Mouse (Mus musculus): Measurements from ENCODE around the gene Cdc20b. TPM values are rescaled to one million over a fixed set of nuclear protein-coding genes. Genes with fewer than 3 reads are reported as not detected.
A peak's percentile ranks its signal among the peaks of the same experiment; 100 is the strongest.

Gene Cdc20b
- not detected in 2 replicates for polyA plus RNA-seq (2015; fragmentation: Nextera tagmentation; extraction: Ambion mirVana)

GRCm38 (mm10) chr13:113034950-113035421, at the start of gene Cdc20b:
Cdc20b (plus strand) TSS chr13:113035111.
- H3K27me3 ChIP-seq (replicated peaks): peaks cover 33% of the 10 kb centered on the region
- H3K36me3 ChIP-seq: no peaks in the 10 kb centered on the region

GRCm38 (mm10) chr13:112985605-112986450, 49.1 kb upstream of the Cdc20b start:
- Histone ChIP-seq H3K9ac (replicated peaks) (no peak overlapping the region), H3K9me3 (replicated peaks) (no peaks in the 10 kb centered on the region), H3K27ac (replicated peaks) (no peak overlapping the region), H3K4me3 (replicated peaks) (no peak overlapping the region), H3K36me3 (no peaks in the 10 kb centered on the region), H3K4me1 (peaks cover 39% of the 10 kb centered on the region), H3K27me3 (replicated peaks) (peaks cover 60% of the 10 kb centered on the region), H3K4me2 (peak overlapping the region; percentile 95; the same call in 1 of the 2 replicates)
- no peak for ATAC-seq (ENCODE audit: low FRiP score)
- WGBS: 5% methylated on average over 18 of the region's 18 CpGs

More at GRCm38 (mm10) chr13:113034950-113035421, at the start of gene Cdc20b:
- H3K9ac ChIP-seq (replicated peaks): peak within 1 kb of the TSS; percentile 58
- ATAC-seq (ENCODE audit: low FRiP score): peak; percentile 22; the same call in 1 of the 2 replicates
- WGBS: under 1% methylated on average over 46 of the region's 46 CpGs
- H3K9me3 ChIP-seq (replicated peaks): no peaks in the 10 kb centered on the region
- peak within 1 kb of the TSS; percentile 99 for H3K4me2 ChIP-seq
- H3K4me1 ChIP-seq: peaks cover 31% of the 10 kb centered on the region
- H3K4me3 ChIP-seq (replicated peaks): peak within 1 kb of the TSS; percentile 53
- no peak within 1 kb of the TSS for H3K27ac ChIP-seq (replicated peaks)

- Histone ChIP-seq H3K4me2 (peak overlapping the region; percentile 95), H3K9me3 (replicated peaks) (no peaks in the 10 kb centered on the region), H3K27me3 (replicated peaks) (peaks cover 67% of the 10 kb centered on the region), H3K36me3 (no peaks in the 10 kb centered on the region), H3K4me3 (replicated peaks) (peak overlapping the region; percentile 56), H3K9ac (replicated peaks) (no peak overlapping the region), H3K27ac (replicated peaks) (no peak overlapping the region), H3K4me1 (peaks cover 39% of the 10 kb centered on the region)
- ATAC-seq (ENCODE audit: low FRiP score): no peak
- WGBS: under 1% methylated on average over 17 of the region's 17 CpGs
Measured at GRCm38 (mm10) chr13:112986451-112986950, 48.4 kb upstream of the Cdc20b start.

GRCm38 (mm10) chr13:112987532-112987943, 47.4 kb upstream of the Cdc20b start, which contains the start of gene Ccno:
Ccno (plus strand) TSS chr13:112987802.
- Histone ChIP-seq H3K27me3 (replicated peaks) (peaks cover 69% of the 10 kb centered on the region), H3K36me3 (no peaks in the 10 kb centered on the region), H3K4me1 (peaks cover 39% of the 10 kb centered on the region), H3K27ac (replicated peaks) (no peak within 1 kb of the TSS), H3K9me3 (replicated peaks) (no peaks in the 10 kb centered on the region), H3K4me2 (peak within 1 kb of the TSS; percentile 95), H3K4me3 (replicated peaks) (peak within 1 kb of the TSS; percentile 56), H3K9ac (replicated peaks) (peak within 1 kb of the TSS; percentile 52)
- WGBS: under 1% methylated on average over 47 of the region's 47 CpGs
- ATAC-seq (ENCODE audit: low FRiP score): peak; percentile 95

- Histone ChIP-seq H3K36me3 (no peaks in the 10 kb centered on the region), H3K4me2 (peak overlapping the region; percentile 95), H3K4me3 (replicated peaks) (peak overlapping the region; percentile 56), H3K4me1 (peaks cover 39% of the 10 kb centered on the region), H3K9ac (replicated peaks) (peak overlapping the region; percentile 52), H3K9me3 (replicated peaks) (no peaks in the 10 kb centered on the region), H3K27me3 (replicated peaks) (peaks cover 72% of the 10 kb centered on the region), H3K27ac (replicated peaks) (no peak overlapping the region)
- peak; percentile 46 for ATAC-seq (ENCODE audit: low FRiP score)
- WGBS: 1% methylated on average over 38 of the region's 39 CpGs
Measured at GRCm38 (mm10) chr13:112987991-112988390, 46.9 kb upstream of the Cdc20b start.

- no peak for ATAC-seq (ENCODE audit: low FRiP score)
- Histone ChIP-seq H3K4me2 (peak overlapping the region; percentile 95), H3K27ac (replicated peaks) (no peak overlapping the region), H3K4me1 (peaks cover 47% of the 10 kb centered on the region), H3K9me3 (replicated peaks) (no peaks in the 10 kb centered on the region), H3K9ac (replicated peaks) (no peak overlapping the region), H3K36me3 (no peaks in the 10 kb centered on the region), H3K4me3 (replicated peaks) (peak overlapping the region; percentile 56), H3K27me3 (replicated peaks) (peaks cover 81% of the 10 kb centered on the region)
- 1% methylated on average over 19 of the region's 19 CpGs for WGBS
Measured at GRCm38 (mm10) chr13:112988866-112989265, 46.0 kb upstream of the Cdc20b start.

GRCm38 (mm10) chr13:112989541-112989940, 45.4 kb upstream of the Cdc20b start:
- no peak overlapping the region for H3K27ac ChIP-seq (replicated peaks)
- WGBS: under 1% methylated on average over 23 of the region's 23 CpGs
- no peaks in the 10 kb centered on the region for H3K36me3 ChIP-seq
- peak overlapping the region; percentile 56 for H3K4me3 ChIP-seq (replicated peaks)
- ATAC-seq (ENCODE audit: low FRiP score): no peak
- no peak overlapping the region for H3K9ac ChIP-seq (replicated peaks)
- peaks cover 54% of the 10 kb centered on the region for H3K4me1 ChIP-seq
- peaks cover 82% of the 10 kb centered on the region for H3K27me3 ChIP-seq (replicated peaks)
- H3K9me3 ChIP-seq (replicated peaks): no peaks in the 10 kb centered on the region
- peak overlapping the region; percentile 95 for H3K4me2 ChIP-seq

- H3K4me1 ChIP-seq: peaks cover 55% of the 10 kb centered on the region
Measured at GRCm38 (mm10) chr13:112990346-112990745, 44.6 kb upstream of the Cdc20b start.

GRCm38 (mm10) chr13:112993531-112994152, 41.3 kb upstream of the Cdc20b start, which contains the start of gene Mcidas:
Mcidas (plus strand) TSS chr13:112993845.
- peaks cover 89% of the 10 kb centered on the region for H3K27me3 ChIP-seq (replicated peaks)
- no peak within 1 kb of the TSS for H3K27ac ChIP-seq (replicated peaks)
- H3K9ac ChIP-seq (replicated peaks): peak within 1 kb of the TSS; percentile 29
- peak; percentile 45 for ATAC-seq (ENCODE audit: low FRiP score)
- H3K4me3 ChIP-seq (replicated peaks): peak within 1 kb of the TSS; percentile 42
- no peaks in the 10 kb centered on the region for H3K36me3 ChIP-seq
- WGBS: under 1% methylated on average over 63 of the region's 63 CpGs
- H3K9me3 ChIP-seq (replicated peaks): no peaks in the 10 kb centered on the region
- H3K4me1 ChIP-seq: peaks cover 32% of the 10 kb centered on the region
- H3K4me2 ChIP-seq: peak within 1 kb of the TSS; percentile 68

More at GRCm38 (mm10) chr13:112990346-112990745, 44.6 kb upstream of the Cdc20b start:
- 19% methylated on average over 4 of the region's 4 CpGs for WGBS
- Histone ChIP-seq H3K36me3 (no peaks in the 10 kb centered on the region), H3K9me3 (replicated peaks) (no peaks in the 10 kb centered on the region), H3K9ac (replicated peaks) (no peak overlapping the region), H3K4me3 (replicated peaks) (no peak overlapping the region), H3K4me2 (no peak overlapping the region), H3K27ac (replicated peaks) (no peak overlapping the region), H3K27me3 (replicated peaks) (peaks cover 87% of the 10 kb centered on the region)
- ATAC-seq (ENCODE audit: low FRiP score): no peak

- Histone ChIP-seq H3K9ac (replicated peaks) (peak overlapping the region; percentile 29; the same call in 1 of the 2 replicates), H3K4me3 (replicated peaks) (peak overlapping the region; percentile 42), H3K4me2 (peak overlapping the region; percentile 68), H3K27ac (replicated peaks) (no peak overlapping the region), H3K4me1 (peaks cover 32% of the 10 kb centered on the region), H3K9me3 (replicated peaks) (no peaks in the 10 kb centered on the region), H3K27me3 (replicated peaks) (peaks cover 89% of the 10 kb centered on the region), H3K36me3 (no peaks in the 10 kb centered on the region)
- WGBS: 1% methylated on average over 25 of the region's 25 CpGs
- ATAC-seq (ENCODE audit: low FRiP score): peak; percentile 45
Measured at GRCm38 (mm10) chr13:112994191-112994590, 40.7 kb upstream of the Cdc20b start.

GRCm38 (mm10) chr13:112996407-112996806, 38.5 kb upstream of the Cdc20b start:
- no peak overlapping the region for H3K27ac ChIP-seq (replicated peaks)
- WGBS: 67% methylated on average over 4 of the region's 4 CpGs

More at GRCm38 (mm10) chr13:112996407-112996806, 38.5 kb upstream of the Cdc20b start:
- Histone ChIP-seq H3K4me1 (peaks cover 24% of the 10 kb centered on the region), H3K36me3 (no peaks in the 10 kb centered on the region), H3K9me3 (replicated peaks) (no peaks in the 10 kb centered on the region), H3K27me3 (replicated peaks) (peaks cover 87% of the 10 kb centered on the region), H3K9ac (replicated peaks) (no peak overlapping the region), H3K4me2 (no peak overlapping the region), H3K4me3 (replicated peaks) (no peak overlapping the region)
- ATAC-seq (ENCODE audit: low FRiP score): no peak
